Comparison of ENCODE assay signal across 22 mouse cellular contexts in genomic region chr17:80546227-80546626, GRCm38 (mm10). TPM values are rescaled to one million over a fixed set of nuclear protein-coding genes. Genes with fewer than 3 reads are reported as not detected.
A peak's percentile ranks its signal among the peaks of the same experiment; 100 is the strongest.
DNase-seq lines count a peak whose midpoint lies in the region; ATAC-seq and TF ChIP-seq lines count a peak whose summit lies in the region.
"Had no signal": no experiment of that assay in that cellular context is flagged by ENCODE, and none has a peak within 500 bp of the region (broad histone marks: within the 10 kb centered on the region; RNA-seq: fewer than 3 reads in every experiment).

No protein-coding gene starts in this region.

- no peak overlapping the region for H3K4me2 ChIP-seq in heart, embryonic 12.5 days
- H3K4me2 ChIP-seq in liver, postnatal 0 days (ENCODE audit: low read depth, low read length) = no peak overlapping the region
- H3K4me2 ChIP-seq in liver, embryonic 11.5 days = no peak overlapping the region
- H3K4me2 ChIP-seq: embryonic facial prominence, embryonic 12.5 days; forebrain, embryonic 13.5 days; forebrain, embryonic 15.5 days had no signal

- H3K27me3 ChIP-seq in heart, embryonic 12.5 days (replicated peaks) = no peaks in the 10 kb centered on the region
- no peaks in the 10 kb centered on the region for H3K27me3 ChIP-seq in liver, postnatal 0 days (ENCODE audit: insufficient read depth, low read length)
- no peaks in the 10 kb centered on the region for H3K27me3 ChIP-seq in liver, embryonic 11.5 days (replicated peaks; ENCODE audit: control insufficient read depth, insufficient read depth, low read length)
- H3K27me3 ChIP-seq: CH12.LX; embryonic facial prominence, embryonic 12.5 days; forebrain, embryonic 13.5 days; forebrain, embryonic 15.5 days had no signal

- H3K9ac ChIP-seq in heart, embryonic 12.5 days = no peak overlapping the region
- H3K9ac ChIP-seq in liver, postnatal 0 days (replicated peaks) = no peak overlapping the region
- H3K9ac ChIP-seq in liver, embryonic 11.5 days (ENCODE audit: low read depth, low read length) = no peak overlapping the region
- H3K9ac ChIP-seq: embryonic facial prominence, embryonic 12.5 days; forebrain, embryonic 13.5 days; forebrain, embryonic 15.5 days; forebrain, postnatal 0 days had no signal

- H3K27ac ChIP-seq in heart, embryonic 12.5 days (ENCODE audit: poor library complexity, severe bottlenecking) = no peak overlapping the region
- H3K27ac ChIP-seq in liver, postnatal 0 days (ENCODE audit: low read depth) = no peak overlapping the region
- no peak overlapping the region for H3K27ac ChIP-seq in liver, embryonic 11.5 days (ENCODE audit: low read depth, low read length)
- H3K27ac ChIP-seq: embryonic facial prominence, embryonic 10.5 days; embryonic facial prominence, embryonic 12.5 days; forebrain, embryonic 13.5 days; forebrain, embryonic 15.5 days had no signal

- DNase-seq in cerebellum, postnatal 10 days = peak; percentile 30 to 31
- no peak for DNase-seq in cerebellum, adult 18-20 months
- DNase-seq in heart, adult 11 months = peak; percentile 68
- DNase-seq in liver, postnatal 0 days = peak; percentile 5
- DNase-seq in liver, embryonic 11.5 days (ENCODE audit: low spot score) = no peak
- DNase-seq: adrenal gland, adult 8-10 months; adrenal gland, postnatal 14 days; adrenal gland, postnatal 36 days; B cell, adult 2 months; cerebellum, adult 2 months; cerebellum, adult 9-10 months; forebrain, postnatal 0 days had no signal

- TF ChIP-seq EP300 in liver, postnatal 0 days (IDR thresholded peaks at IDR 0.05; ENCODE audit: low read depth) = no peak

- no peak for TF ChIP-seq CTCF in liver, postnatal 0 days (IDR thresholded peaks at IDR 0.05; ENCODE audit: low read depth)

- no peaks in the 10 kb centered on the region for H3K36me3 ChIP-seq in heart, embryonic 12.5 days
- H3K36me3 ChIP-seq in liver, postnatal 0 days (replicated peaks; ENCODE audit: insufficient read depth, low read length) = no peaks in the 10 kb centered on the region
- no peaks in the 10 kb centered on the region for H3K36me3 ChIP-seq in liver, embryonic 11.5 days (ENCODE audit: control insufficient read depth, insufficient read depth, low read length)
- H3K36me3 ChIP-seq: embryonic facial prominence, embryonic 10.5 days; embryonic facial prominence, embryonic 12.5 days; forebrain, embryonic 15.5 days; G1E had no signal

- no peak for ATAC-seq in heart, embryonic 12.5 days (ENCODE audit: insufficient number of reproducible peaks, low FRiP score)
- no peak for ATAC-seq in liver, postnatal 0 days
- ATAC-seq in liver, embryonic 11.5 days (replicated peaks; ENCODE audit: low FRiP score) = no peak
- ATAC-seq: activated CD4-positive, CD25-positive, alpha-beta regulatory T cell, adult 4 months; CD4-positive, CD25-positive, alpha-beta regulatory T cell, adult 4 months; forebrain, embryonic 13.5 days; forebrain, embryonic 15.5 days; forebrain, postnatal 0 days; Patski had no signal

- no peaks in the 10 kb centered on the region for H3K9me3 ChIP-seq in heart, embryonic 12.5 days (replicated peaks)
- no peaks in the 10 kb centered on the region for H3K9me3 ChIP-seq in liver, postnatal 0 days (ENCODE audit: low read length)
- H3K9me3 ChIP-seq in liver, embryonic 11.5 days (ENCODE audit: control insufficient read depth, low read length) = no peaks in the 10 kb centered on the region
- H3K9me3 ChIP-seq: embryonic facial prominence, embryonic 10.5 days; embryonic facial prominence, embryonic 12.5 days; forebrain, embryonic 13.5 days; forebrain, embryonic 15.5 days; G1E had no signal

- H3K4me3 ChIP-seq in heart, embryonic 12.5 days = no peak overlapping the region
- H3K4me3 ChIP-seq in liver, postnatal 0 days (ENCODE audit: low read depth, low read length) = no peak overlapping the region
- no peak overlapping the region for H3K4me3 ChIP-seq in liver, embryonic 11.5 days (ENCODE audit: low read depth, low read length)
- H3K4me3 ChIP-seq: embryonic facial prominence, embryonic 10.5 days; embryonic facial prominence, embryonic 12.5 days; forebrain, embryonic 13.5 days; forebrain, embryonic 15.5 days had no signal

- H3K4me1 ChIP-seq in heart, embryonic 12.5 days (replicated peaks) = no peaks in the 10 kb centered on the region
- no peaks in the 10 kb centered on the region for H3K4me1 ChIP-seq in liver, postnatal 0 days (ENCODE audit: insufficient read depth)
- no peaks in the 10 kb centered on the region for H3K4me1 ChIP-seq in liver, embryonic 11.5 days (replicated peaks; ENCODE audit: control insufficient read depth, insufficient read depth, low read length)
- H3K4me1 ChIP-seq: embryonic facial prominence, embryonic 10.5 days; embryonic facial prominence, embryonic 12.5 days; forebrain, embryonic 13.5 days; forebrain, embryonic 15.5 days had no signal

- 87% methylated on average over 8 of the region's 8 CpGs for WGBS in heart, embryonic 12.5 days
- WGBS in liver, postnatal 0 days (ENCODE audit: insufficient replicate concordance) = 74% methylated on average over 8 of the region's 8 CpGs
- WGBS in liver, embryonic 11.5 days = 85% methylated on average over 8 of the region's 8 CpGs

RNA-seq across cellular contexts. Expression of gene Cdkl4, which starts 31.4 kb away (rescaled TPM):
- 0.14 TPM in 1 of 2 replicates, not detected in the other for polyA plus RNA-seq in heart, embryonic 12.5 days (2016; fragmentation: Nextera tagmentation; extraction: Ambion mirVana)
- polyA plus RNA-seq in liver, postnatal 0 days (2015; fragmentation: Nextera tagmentation; extraction: Ambion mirVana) = 0.17 and 0.34 TPM in 2 replicates
- polyA plus RNA-seq in liver, embryonic 11.5 days (2014; fragmentation: Nextera tagmentation; extraction: Ambion mirVana) = 0.53 and 0.56 TPM in 2 replicates
- polyA plus RNA-seq: G1E had no signal

Comparison
In these comparisons a context has a peak if more than half of its experiments do, and no peak if none do; other contexts are left out.
1. DNase-seq: peak in cerebellum, postnatal 10 days (2 of 2), heart, adult 11 months (single experiment) and liver, postnatal 0 days (single experiment); none in cerebellum, adult 18-20 months (0 of 2) and liver, embryonic 11.5 days (single experiment).